Mouse (Mus musculus): Measurements from ENCODE around the gene Slc52a3. TPM values are rescaled to one million over a fixed set of nuclear protein-coding genes. Genes with fewer than 3 reads are reported as not detected.

The Slc52a3 gene
- polyA plus RNA-seq (2021): 0.03 TPM

GRCm38 (mm10) chr2:151996229-151997189 is at the start of gene Slc52a3:
Slc52a3 (plus strand) TSS chr2:151996511.
- CTCF ChIA-PET: interaction anchor here (1.2 to 2.4 kb wide), 2 partner anchors 11 to 122 kb away, joined by 4 to 7 read pairs; no protein-coding TSS in a partner anchor
- POLR2A ChIA-PET: interaction anchor here (0.7 kb wide), 1 partner anchor 99 kb away, joined by 4 read pairs; no protein-coding TSS in a partner anchor
- ATAC-seq: no peak
- in situ Hi-C loops (cut with MboI; ENCODE audit: low pct_unique_long_range_greater_than_20kb): loop anchor here (10.0 kb wide), 1 partner anchor 62 kb away; no protein-coding TSS in a partner anchor
- H3K27me3 ChIP-seq: no peaks in the 10 kb centered on the region
- no peak for TF ChIP-seq CTCF (IDR thresholded peaks at IDR 0.05)
- no peak for DNase-seq (ENCODE audit: low read depth, low spot score)

- ChIA-PET POLR2A (no interaction called here), CTCF (no interaction called here)
- no peak for TF ChIP-seq CTCF (IDR thresholded peaks at IDR 0.05)
- no peak for DNase-seq (ENCODE audit: low read depth, low spot score)
- in situ Hi-C loops (cut with MboI; ENCODE audit: low pct_unique_long_range_greater_than_20kb): no loop called here
- no peak for ATAC-seq
- no peaks in the 10 kb centered on the region for H3K27me3 ChIP-seq
These were observed 48.7 kb upstream of the Slc52a3 start for GRCm38 (mm10) chr2:151947617-151948016.

GRCm38 (mm10) chr2:151948311-151948710 is 48.0 kb upstream of the Slc52a3 start:
- no peak for TF ChIP-seq CTCF (IDR thresholded peaks at IDR 0.05)
- in situ Hi-C loops (cut with MboI; ENCODE audit: low pct_unique_long_range_greater_than_20kb): no loop called here
- H3K27me3 ChIP-seq: no peaks in the 10 kb centered on the region
- DNase-seq (ENCODE audit: low read depth, low spot score) (no peak), ATAC-seq (no peak)
- ChIA-PET CTCF (no interaction called here), POLR2A (no interaction called here)

GRCm38 (mm10) chr2:151949082-151949774 is 47.1 kb upstream of the Slc52a3 start:
- in situ Hi-C loops (cut with MboI; ENCODE audit: low pct_unique_long_range_greater_than_20kb): no loop called here
- ChIA-PET POLR2A (no interaction called here), CTCF (no interaction called here)
- ATAC-seq (no peak), DNase-seq (ENCODE audit: low read depth, low spot score) (no peak)
- no peaks in the 10 kb centered on the region for H3K27me3 ChIP-seq
- TF ChIP-seq CTCF (IDR thresholded peaks at IDR 0.05): no peak

GRCm38 (mm10) chr2:151953665-151954064 is 42.6 kb upstream of the Slc52a3 start:
- no peak for TF ChIP-seq CTCF (IDR thresholded peaks at IDR 0.05)
- ChIA-PET POLR2A (no interaction called here), CTCF (no interaction called here)
- ATAC-seq: no peak
- H3K27me3 ChIP-seq: no peaks in the 10 kb centered on the region
- no peak for DNase-seq (ENCODE audit: low read depth, low spot score)
- in situ Hi-C loops (cut with MboI; ENCODE audit: low pct_unique_long_range_greater_than_20kb): no loop called here

GRCm38 (mm10) chr2:151956500-151957137 is 39.7 kb upstream of the Slc52a3 start:
- ATAC-seq (peak; percentile 11), DNase-seq (ENCODE audit: low read depth, low spot score) (no peak)
- in situ Hi-C loops (cut with MboI; ENCODE audit: low pct_unique_long_range_greater_than_20kb): no loop called here
- ChIA-PET POLR2A (no interaction called here), CTCF (no interaction called here)
- no peaks in the 10 kb centered on the region for H3K27me3 ChIP-seq
- TF ChIP-seq CTCF (IDR thresholded peaks at IDR 0.05): no peak

GRCm38 (mm10) chr2:151959274-151959673 is 37.0 kb upstream of the Slc52a3 start:
- TF ChIP-seq CTCF (IDR thresholded peaks at IDR 0.05): no peak
- CTCF ChIA-PET: interaction anchor here (1.1 kb wide), 1 partner anchor 54 kb away, joined by 3 read pairs; no protein-coding TSS in a partner anchor
- in situ Hi-C loops (cut with MboI; ENCODE audit: low pct_unique_long_range_greater_than_20kb): no loop called here
- H3K27me3 ChIP-seq: no peaks in the 10 kb centered on the region
- DNase-seq (ENCODE audit: low read depth, low spot score) (no peak), ATAC-seq (peak; percentile 23)
- POLR2A ChIA-PET: interaction anchor here (0.9 kb wide), 1 partner anchor 45 kb away, joined by 3 read pairs; no protein-coding TSS in a partner anchor

- ATAC-seq: peak; percentile 12
- in situ Hi-C loops (cut with MboI; ENCODE audit: low pct_unique_long_range_greater_than_20kb): no loop called here
These were observed 34.8 kb upstream of the Slc52a3 start for GRCm38 (mm10) chr2:151961284-151962196.

GRCm38 (mm10) chr2:151962474-151962873 is 33.8 kb upstream of the Slc52a3 start:
- DNase-seq (ENCODE audit: low read depth, low spot score) (peak; percentile 100), ATAC-seq (peak; percentile 84)
- no peak for TF ChIP-seq CTCF (IDR thresholded peaks at IDR 0.05)
- CTCF ChIA-PET: interaction anchor here (1.1 to 1.4 kb wide), 2 partner anchors 19 to 47 kb away, joined by 3 to 7 read pairs; no protein-coding TSS in a partner anchor
- POLR2A ChIA-PET: interaction anchor here (1.4 to 2.0 kb wide), 2 partner anchors 18 to 47 kb away, joined by 3 to 6 read pairs; partner anchors contain the start of gene Fam110a
- H3K27me3 ChIP-seq: no peaks in the 10 kb centered on the region
- in situ Hi-C loops (cut with MboI; ENCODE audit: low pct_unique_long_range_greater_than_20kb): no loop called here

More at GRCm38 (mm10) chr2:151961284-151962196, 34.8 kb upstream of the Slc52a3 start:
- H3K27me3 ChIP-seq: no peaks in the 10 kb centered on the region
- no peak for DNase-seq (ENCODE audit: low read depth, low spot score)
- POLR2A ChIA-PET: interaction anchor here (1.2 to 2.0 kb wide), 2 partner anchors 46 kb away, joined by 5 to 6 read pairs; no protein-coding TSS in a partner anchor
- CTCF ChIA-PET: interaction anchor here (0.7 to 1.6 kb wide), 5 partner anchors 10 to 87 kb away, joined by 3 to 7 read pairs (median 3); no protein-coding TSS in a partner anchor
- no peak for TF ChIP-seq CTCF (IDR thresholded peaks at IDR 0.05)

Measured in Patski (cell line).